Mouse (Mus musculus) cerebellum, adult 11-12 months (tissue): ENCODE measurements around the gene Psmc3.
A peak's percentile ranks its signal among the peaks of the same experiment; 100 is the strongest.
"Not testable (repeated sequence)": the region's sequence is repeated elsewhere in the genome, so short reads cannot be mapped to it uniquely, and the experiment has no call there.

Experiments
- DNase-seq: peaks from one replicate; pipeline ENCODE4 v3.0.0; 2022

Gene Psmc3

GRCm38 (mm10) chr2:91081775-91082695 is 28.2 kb downstream of the Psmc3 start, which contains the start of gene Spi1:
Gene Spi1 (plus strand): TSS chr2:91082390.
- no peak for DNase-seq

DNA sequence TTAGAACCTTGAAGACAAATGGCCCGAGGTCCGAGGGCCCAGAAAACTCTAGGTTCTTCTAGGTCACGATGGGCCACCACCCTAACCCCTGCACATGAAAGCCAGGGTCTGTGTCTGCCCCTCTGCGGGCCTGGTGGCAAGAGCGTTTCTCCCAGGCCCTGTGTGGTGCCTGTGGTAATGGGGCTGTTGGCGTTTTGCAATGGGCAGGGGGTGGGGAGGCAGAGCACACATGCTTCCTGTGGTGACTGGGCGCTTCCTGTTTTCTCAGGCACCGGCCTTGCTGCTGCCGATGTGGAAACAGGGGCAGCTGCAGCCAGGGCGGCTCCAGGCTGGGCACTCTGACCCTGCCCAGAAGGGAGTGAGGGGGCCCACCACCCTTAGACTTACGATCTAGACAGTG is 29.0 kb downstream of the Psmc3 start:
- DNase-seq = no peak

DNA sequence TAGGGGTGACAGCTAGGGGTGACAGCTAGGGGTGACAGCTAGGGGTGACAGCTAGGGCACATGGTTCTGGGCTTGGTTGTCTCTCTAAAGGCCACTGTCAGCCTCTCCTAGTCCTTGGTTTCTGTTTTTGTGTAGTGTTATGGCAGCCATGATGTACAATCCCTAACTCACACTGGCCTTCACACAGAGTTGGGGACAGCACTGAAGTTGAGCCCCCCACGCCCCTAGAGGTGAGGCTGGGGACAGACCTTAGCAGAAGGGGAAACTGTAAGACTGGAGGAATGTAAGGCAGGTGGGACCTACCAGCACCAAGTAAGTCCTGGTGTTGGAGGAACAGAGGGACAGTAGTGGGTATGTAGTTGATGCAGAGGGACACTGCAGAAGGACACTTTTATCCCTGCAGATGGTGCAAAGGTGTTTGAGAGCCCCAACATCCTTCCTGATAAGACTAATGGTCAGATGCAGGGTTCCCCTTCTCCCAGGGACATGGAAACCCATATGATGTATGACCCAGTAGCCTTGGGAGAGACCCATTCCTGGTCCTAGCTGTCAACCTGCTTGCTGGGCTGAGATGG is 29.6 kb downstream of the Psmc3 start:
- DNase-seq = no peak

GRCm38 (mm10) chr2:91084179-91084820 is 30.5 kb downstream of the Psmc3 start:
- no peak for DNase-seq

DNA sequence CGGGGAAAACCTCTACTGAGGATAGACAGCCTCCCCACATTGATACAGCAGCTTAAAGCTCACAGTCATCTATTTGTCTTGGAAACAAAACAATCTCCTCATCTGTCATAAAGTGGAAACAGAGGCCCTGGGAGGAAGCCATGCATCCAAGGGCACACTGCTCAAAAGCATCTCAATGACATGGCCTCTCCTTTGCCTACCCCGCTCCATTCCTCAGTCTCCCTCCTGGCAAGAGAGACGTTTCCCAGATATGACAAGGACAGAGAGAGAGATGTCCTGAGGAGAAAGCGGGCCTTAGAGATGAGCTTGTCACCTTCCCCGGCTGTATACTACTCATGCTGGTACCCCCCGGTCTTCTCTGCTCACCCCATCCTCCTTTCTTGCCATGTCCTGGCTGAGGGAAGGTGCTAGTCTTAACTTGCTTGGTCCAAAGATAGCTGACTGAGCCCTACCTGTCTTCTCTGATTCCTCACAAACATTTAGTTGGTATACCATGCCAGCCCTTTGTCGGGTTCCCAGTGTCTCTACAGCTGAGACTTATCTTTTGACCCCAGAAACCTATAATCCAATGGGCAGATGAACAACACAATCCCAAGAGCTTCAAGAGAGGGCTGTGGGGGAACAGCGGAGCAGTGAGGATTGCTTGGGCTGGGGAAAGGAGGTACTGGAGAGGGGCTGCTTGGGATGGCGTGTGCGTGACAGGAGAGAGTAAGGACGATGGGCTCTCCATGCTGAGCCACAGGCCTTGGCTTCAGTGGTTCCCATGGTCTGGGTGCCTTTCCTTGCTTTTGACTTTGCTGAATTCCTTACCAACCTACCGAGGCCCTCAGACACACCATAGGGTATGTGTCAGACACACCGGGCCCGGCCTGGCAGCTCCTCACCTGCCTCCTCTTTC is 31.9 kb downstream of the Psmc3 start:
- DNase-seq = no peak

DNA sequence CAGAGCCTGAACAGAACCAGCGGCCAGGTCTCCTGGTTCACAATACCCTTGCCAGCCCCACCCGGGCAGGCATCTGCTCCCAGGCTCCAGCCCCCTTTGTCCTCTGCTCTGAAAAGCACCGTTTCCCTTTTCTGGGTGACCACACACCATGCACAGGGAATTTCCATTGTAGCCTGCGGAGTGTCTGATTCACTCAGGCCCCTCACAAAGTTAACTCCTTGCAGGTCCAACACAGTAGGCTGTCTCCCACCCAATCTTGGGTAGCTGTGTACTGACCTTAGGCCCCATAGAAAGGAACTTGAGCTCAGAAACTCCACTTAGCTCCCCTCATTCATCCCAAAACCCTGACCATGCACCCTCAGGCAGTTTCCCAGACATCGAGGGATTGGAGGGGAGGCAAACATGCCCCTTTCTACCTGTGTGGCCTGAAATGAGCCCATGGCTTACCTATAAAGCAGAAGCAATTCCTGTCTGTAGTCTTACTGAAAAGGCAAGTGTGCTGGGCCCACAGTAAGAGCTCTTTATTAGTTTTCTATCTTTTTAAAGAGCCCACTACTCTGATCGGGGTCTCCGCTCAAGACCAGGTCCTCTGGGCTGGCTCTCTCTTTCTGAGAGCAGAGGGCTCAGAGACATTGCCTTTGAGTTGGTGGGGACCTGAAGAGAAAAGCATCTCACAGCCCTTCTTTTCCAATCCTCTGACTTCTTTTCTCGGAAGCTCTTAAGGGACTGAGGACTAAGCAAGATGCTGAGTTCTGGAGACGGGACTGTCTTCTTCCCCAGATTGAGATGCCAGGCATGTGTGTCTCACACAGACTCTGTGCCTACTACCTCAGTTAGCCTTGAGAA is 32.8 kb downstream of the Psmc3 start:
- no peak for DNase-seq

DNA sequence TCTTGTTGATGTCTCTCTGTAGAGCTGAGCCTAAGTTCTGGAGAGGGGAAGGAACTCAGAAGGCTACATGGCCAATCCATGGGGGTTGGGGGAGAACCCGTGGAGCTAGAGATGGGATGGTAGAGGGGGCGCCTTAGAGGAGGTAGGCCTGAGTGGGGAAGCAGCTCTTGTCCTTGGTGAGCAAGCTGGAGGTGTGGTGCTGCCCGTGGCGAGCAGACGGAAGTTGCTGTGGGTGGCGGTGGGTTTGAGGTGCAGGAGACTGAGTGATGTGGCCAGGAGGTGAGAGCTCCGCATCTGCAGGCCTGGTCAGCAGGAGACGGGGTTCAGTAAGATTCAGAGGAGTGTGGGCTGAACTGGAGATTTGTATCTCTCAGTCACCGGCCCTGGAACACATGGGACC is 33.6 kb downstream of the Psmc3 start:
- no peak for DNase-seq

GRCm38 (mm10) chr2:91088987-91089386 is 35.2 kb downstream of the Psmc3 start:
- no peak for DNase-seq

DNA sequence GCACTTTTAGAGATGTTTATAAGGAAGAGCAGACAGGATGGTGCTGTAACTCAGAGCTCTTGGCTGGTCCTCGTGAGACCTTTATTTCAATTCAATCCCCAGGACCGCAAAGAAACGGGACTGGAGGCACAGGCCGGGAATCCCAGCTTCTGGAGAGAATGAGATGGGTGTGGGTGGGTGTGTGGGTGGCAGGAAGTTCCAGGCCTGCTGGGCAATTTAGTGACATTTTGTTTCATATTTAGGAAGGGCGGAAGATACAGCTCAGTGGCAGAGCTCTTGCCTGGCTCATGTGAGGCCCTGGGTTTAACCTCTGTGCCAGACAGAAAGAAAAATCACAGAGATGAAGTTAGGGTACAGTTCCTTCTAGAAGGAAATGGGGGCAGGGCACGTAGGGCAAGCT is 36.4 kb downstream of the Psmc3 start:
- DNase-seq = no peak

DNA sequence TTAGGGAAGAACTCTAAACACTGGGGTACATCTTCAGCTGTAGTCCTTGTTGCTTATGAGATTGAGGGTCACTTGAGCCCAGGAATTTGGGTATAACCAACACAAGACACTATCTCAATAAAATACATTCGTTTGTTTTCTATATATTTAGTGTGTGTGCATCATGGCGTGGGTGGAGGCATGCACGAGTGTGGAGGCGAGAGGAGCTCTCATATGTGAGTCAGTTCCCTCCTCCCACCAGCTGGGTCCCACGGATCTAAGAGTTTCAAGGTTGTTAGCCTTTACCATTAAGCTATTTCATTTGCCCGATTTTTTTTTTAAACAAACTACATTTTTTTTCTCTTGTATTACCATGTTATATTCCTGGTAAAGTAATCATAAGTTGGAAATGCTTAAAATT is 37.0 kb downstream of the Psmc3 start:
- no peak for DNase-seq

DNA sequence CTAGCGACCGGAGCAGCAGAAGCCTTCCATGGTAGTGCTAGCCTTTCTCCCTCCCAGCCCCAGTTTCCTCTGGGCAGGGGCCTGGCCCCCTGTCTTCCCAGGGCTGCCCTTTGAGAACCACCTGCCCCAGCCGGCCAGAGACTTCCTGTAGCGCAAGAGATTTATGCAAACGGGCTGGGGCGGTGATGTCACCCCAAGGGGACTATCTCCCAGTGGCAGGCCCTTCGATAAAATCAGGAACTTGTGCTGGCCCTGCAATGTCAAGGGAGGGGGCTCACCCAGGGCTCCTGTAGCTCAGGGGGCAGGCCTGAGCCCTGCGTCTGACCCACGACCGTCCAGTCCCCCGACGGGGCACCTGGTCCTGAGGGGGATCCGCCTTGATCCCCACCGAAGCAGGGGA is 42.7 kb downstream of the Psmc3 start:
- no peak for DNase-seq

- no peak for DNase-seq
Observed at GRCm38 (mm10) chr2:91097015-91097414, 43.2 kb downstream of the Psmc3 start.

- DNase-seq = no peak
Observed at GRCm38 (mm10) chr2:91098156-91098555, 44.3 kb downstream of the Psmc3 start.

- DNase-seq = peak; percentile 81
Observed at GRCm38 (mm10) chr2:91101124-91101740, 47.4 kb downstream of the Psmc3 start.

GRCm38 (mm10) chr2:91108156-91108555 is 54.3 kb downstream of the Psmc3 start:
- DNase-seq = no peak

GRCm38 (mm10) chr2:91109241-91109640 is 55.4 kb downstream of the Psmc3 start:
- no peak for DNase-seq

DNA sequence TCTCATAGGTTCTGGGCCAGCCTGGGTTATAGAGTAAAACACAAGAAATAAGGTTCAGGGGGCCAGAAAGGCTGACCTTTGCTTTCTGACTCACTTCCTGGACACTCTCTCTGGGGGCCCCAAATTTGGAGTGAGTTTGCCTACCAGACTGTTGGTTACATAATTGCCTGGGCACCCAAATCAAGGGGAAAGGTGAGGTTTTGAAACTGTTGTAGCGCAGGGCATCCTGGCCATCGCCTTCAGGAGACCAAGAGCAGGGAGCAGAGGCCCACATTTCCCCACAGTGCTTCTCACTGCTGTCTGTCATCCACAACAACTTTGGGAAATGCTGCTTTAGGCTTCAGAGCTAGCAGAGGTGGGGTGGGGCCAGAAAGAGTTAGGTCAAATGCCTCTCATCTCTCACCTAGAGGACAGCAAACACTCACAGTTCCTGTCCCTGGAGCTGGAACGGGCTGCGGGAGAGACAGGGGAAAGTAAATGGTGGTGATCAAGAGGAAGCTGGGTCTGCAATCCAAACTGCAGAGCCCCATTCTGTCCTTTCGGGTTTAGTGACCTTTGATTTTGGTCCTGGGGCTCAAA is 56.1 kb downstream of the Psmc3 start:
- no peak for DNase-seq

DNA sequence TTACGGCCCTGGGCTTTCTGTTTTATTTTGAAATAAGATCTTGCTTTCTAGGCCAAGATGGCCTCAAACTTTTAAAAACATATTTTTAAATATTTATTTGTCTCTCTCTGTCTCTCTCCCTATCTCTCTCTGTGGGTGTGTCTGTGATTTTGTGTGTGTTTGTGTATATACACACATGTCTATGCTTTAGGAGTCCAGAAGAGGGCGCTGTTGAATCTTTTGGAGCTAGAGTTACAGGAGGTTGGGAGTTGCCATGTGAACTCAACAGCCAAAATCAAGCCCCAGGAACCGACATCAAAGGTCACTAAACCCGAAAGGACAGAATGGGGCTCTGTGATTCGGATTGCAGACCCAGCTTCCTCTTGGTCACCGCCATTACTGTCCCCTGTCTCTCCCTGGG is 56.6 kb downstream of the Psmc3 start:
- DNase-seq = no peak

DNA sequence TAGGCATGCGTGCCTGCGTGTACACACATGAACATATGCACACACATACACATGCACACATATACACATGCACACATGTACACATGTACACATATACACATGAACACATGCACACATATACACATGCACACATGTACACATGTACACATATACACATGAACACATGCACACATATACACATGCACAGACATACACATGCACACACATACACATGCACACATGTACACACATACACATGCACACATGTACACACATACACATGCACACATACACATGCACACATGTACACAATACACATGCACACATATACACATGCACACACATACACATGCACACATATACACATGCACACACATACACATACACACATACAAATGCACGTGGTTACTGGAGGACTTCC is 58.0 kb downstream of the Psmc3 start:
- DNase-seq = not testable (repeated sequence)

DNA sequence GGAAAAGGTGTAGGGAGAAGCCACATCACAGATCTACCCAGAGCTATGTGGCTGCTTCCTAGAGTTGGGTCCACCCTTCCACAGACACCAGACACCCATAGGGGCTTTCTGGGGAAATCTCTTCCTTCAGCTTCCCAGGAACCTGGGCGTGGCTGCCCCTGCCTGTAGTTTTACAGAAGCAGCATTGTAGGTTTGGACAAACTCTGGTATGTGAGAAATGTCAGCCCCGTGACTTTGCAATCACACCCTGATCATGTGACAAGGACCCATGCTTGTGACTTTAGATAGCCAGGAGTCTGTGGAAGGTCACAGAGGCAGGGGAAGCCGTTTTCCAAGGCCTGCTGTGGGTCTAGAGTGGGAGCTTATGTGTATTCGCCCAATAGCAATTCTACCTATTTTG is 58.7 kb downstream of the Psmc3 start:
- no peak for DNase-seq

- DNase-seq = no peak
Observed at GRCm38 (mm10) chr2:91113334-91113733, 59.5 kb downstream of the Psmc3 start.
